Mouse (Mus musculus): ENCODE results near the gene Apmap. TPM values are rescaled to one million over a fixed set of nuclear protein-coding genes. Genes with fewer than 3 reads are reported as not detected.

Gene Apmap
- 10 to 100 TPM; 19.3 to 21.8 TPM for total RNA-seq (2021)
- long read RNA-seq, experiment 1, transcript Apmap-201 (9 exons, 2,235 nt) = major isoform, 23 of 26 reads
- long read RNA-seq, experiment 1, partial matches to known transcripts = 1 of 26 reads
- long read RNA-seq, experiment 1, other reads (novel, unspliced or antisense) = 2 of 26 reads
- long read RNA-seq, experiment 2, transcript Apmap-201 (9 exons, 2,235 nt) = major isoform, 28 of 29 reads
- long read RNA-seq, experiment 2, partial matches to known transcripts = 1 of 29 reads
- long read RNA-seq, experiment 2, other reads (novel, unspliced or antisense) = 0 of 29 reads

DNA sequence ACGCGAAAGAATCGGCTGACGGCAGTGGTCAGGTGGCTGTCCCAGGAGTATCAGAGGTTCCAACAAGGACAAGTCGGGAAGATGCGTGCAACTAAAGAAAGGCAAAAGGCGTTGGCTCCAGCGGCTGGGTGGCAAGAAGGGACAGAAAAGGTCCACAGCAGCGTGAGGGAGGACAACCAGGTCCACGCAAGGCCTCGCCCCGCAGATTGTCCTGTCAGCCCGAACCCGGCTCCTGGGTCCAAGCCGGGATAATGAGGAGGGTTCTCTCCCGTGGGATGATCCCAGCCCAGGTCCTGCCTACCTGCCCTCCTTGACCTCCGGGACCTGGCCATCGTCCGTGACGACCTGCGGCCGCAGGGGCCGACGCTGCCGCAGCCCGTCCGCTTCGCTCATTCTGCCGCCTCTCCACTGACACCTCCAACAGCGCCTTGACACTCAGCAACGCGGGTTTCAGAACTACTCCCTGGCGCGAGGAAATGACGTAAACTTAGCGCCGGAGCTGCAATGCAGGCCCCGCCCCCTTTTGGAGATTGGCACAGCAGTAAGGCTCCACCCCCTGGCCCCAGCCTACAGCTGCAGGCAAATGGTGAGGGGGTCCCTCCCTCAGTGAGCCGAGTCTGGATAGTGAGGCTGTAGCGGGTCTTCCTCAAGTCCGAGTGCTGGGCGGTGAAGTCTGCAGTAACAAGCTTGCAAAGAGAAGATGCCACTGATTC is at the start of gene Apmap:
TSS of gene Apmap (minus strand) at position 481 of the 713 bp plus-strand sequence.
- intact Hi-C loops (cut with DNase I; ENCODE audit: low total_unique reads) = loop anchor here (2.0 kb wide), 1 partner anchor 141 kb away; the partner anchor contains the start of gene Entpd6
- DNase-seq = peak; percentile 98

DNA sequence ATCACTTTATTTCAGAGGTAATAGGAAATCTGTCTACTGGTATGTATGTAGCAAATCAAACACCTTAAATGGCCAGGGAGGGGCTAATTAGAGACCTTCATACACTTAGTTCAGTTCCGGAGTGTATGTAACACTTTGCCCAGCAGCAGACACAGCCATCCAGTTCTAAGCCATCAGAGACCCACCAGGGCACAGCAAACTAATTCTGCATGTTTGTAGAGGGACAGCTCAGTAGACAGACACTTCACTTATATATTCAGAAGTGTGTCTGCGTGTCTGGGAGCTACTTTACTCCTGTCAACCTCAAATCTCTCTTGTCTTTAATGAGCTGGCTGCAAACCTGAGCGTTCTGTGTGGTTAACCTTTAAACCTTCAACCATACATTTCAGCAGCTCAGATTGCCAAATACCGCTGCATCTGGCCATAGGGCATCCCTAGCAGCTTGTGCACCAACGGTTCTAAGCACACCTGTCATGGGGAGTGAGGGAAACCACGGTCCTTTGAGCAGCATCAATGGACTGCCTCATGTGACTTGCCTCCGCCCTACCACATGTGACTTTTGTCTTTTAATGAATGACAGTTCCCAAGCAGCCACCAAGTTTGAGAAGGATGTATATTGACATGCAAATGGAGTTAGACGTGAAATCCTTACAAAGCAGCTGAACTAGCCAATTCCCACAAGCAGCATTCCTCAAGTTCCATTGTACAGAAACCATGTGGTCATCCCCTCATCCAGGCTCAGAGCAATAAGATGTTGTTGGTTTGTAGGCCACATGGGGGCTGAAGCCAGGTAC is 48.8 kb upstream of the Apmap start:
- no peak for DNase-seq
- intact Hi-C loops (cut with DNase I; ENCODE audit: low total_unique reads) = no loop called here

DNA sequence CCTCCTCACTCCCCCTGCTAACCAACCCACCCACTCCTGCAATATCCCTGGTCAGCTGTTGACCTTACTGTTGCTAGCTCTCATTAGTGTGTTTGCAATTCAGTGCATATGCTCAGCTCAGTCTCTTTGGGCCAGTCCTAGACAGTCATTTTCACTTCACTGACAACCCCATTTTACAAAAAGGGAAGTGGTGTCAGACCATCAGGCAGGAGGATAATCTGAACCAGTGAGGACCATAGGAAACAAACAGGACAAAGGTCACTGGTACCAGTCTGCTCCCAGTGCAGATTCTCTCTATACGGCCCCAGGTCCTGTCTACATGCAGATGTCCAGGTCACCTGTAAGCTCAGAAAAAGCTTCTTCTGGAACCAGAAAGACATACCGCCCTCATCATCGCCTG is 47.7 kb upstream of the Apmap start:
- intact Hi-C loops (cut with DNase I; ENCODE audit: low total_unique reads) = no loop called here
- DNase-seq = no peak

DNA sequence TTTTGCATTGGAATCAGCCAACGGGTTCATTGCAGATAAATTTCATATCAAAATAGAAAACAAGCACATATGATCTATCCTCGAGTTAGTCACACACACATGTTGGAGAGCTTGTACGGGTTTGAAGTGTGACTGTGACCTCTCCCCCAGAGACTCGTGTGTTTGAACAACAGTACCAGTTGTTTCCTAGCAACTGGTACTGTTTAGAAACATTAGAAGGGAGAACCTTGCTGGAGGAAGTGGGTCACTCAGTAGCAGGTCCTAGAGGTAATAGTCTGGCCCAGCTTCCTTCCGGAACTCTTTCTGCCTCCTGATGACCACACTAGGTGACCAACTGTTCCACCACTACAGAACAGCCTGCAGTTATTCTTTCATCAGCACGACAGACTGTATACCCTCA is 46.9 kb upstream of the Apmap start:
- intact Hi-C loops (cut with DNase I; ENCODE audit: low total_unique reads) = no loop called here
- DNase-seq = no peak

DNA sequence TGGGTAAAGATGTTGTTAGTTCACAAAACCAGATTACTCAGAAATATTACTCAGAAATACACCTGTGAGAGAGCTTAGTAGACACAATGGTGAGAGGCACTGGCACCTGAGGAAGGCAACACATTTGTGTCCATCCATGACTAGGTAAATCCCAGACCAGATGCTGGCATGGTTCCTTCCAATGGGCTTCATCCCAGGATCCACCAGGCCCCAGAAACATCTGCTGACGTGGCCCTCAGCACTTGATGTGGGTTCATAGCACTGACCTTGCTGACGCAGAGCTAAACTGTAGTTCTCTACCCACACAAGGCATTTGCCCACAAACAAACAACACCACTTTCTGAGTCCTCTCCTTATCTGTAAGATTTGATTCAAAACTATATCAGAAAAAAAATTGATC is 46.4 kb upstream of the Apmap start:
- no peak for DNase-seq

GRCm38 (mm10) chr2:150651366-150651765 is 43.0 kb upstream of the Apmap start:
- intact Hi-C loops (cut with DNase I; ENCODE audit: low total_unique reads) = no loop called here
- no peak for DNase-seq

More for the DNA sequence above, 46.4 kb upstream of the Apmap start:
- intact Hi-C loops (cut with DNase I; ENCODE audit: low total_unique reads) = no loop called here

- intact Hi-C loops (cut with DNase I; ENCODE audit: low total_unique reads) = no loop called here
- DNase-seq = no peak
Observed at GRCm38 (mm10) chr2:150650511-150651074, 42.2 kb upstream of the Apmap start.

- DNase-seq = peak; percentile 42
- intact Hi-C loops (cut with DNase I; ENCODE audit: low total_unique reads) = no loop called here
Observed at GRCm38 (mm10) chr2:150648300-150648895, 40.0 kb upstream of the Apmap start.

- no peak for DNase-seq
Observed at GRCm38 (mm10) chr2:150647681-150648299, 39.4 kb upstream of the Apmap start.

DNA sequence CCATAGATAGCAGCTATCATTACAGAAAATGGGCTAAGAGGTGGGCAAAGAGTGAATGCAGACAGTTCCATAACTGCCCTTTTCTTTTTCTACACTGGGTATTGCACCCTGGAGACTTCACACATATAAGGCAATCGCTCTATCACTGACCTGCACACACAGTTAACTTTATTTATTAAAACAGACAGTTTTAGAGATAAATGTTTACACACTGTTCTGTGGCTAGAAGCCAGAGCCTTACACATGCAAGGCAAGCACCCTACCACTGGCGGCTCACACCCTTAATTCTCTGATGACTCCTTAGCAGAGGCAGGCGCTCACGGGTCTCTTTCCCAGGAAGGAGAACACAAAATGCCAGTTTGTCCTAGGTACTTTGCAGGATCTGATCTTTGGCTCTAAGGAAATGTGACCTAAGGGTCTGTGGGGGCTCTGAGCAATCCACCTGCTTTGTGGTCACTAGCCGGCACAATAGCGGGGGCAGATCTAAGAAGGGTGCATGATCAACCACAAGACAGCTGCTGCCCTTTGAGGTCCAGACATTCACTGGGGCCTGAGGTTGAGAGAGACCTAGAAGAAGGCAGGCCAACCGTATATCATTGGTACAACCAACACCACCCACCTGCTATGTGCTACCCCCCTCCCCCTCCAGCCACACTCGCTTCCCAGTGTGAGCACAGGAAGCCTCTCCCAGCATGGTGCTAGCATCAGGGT is 38.2 kb upstream of the Apmap start:
- DNase-seq = no peak
- intact Hi-C loops (cut with DNase I; ENCODE audit: low total_unique reads) = no loop called here

More at GRCm38 (mm10) chr2:150647681-150648299, 39.4 kb upstream of the Apmap start:
- intact Hi-C loops (cut with DNase I; ENCODE audit: low total_unique reads) = no loop called here

- intact Hi-C loops (cut with DNase I; ENCODE audit: low total_unique reads) = no loop called here
Observed at GRCm38 (mm10) chr2:150645225-150645624, 36.9 kb upstream of the Apmap start.

GRCm38 (mm10) chr2:150643726-150644415 is 35.5 kb upstream of the Apmap start:
- no peak for DNase-seq

More at GRCm38 (mm10) chr2:150645225-150645624, 36.9 kb upstream of the Apmap start:
- DNase-seq = no peak

DNA sequence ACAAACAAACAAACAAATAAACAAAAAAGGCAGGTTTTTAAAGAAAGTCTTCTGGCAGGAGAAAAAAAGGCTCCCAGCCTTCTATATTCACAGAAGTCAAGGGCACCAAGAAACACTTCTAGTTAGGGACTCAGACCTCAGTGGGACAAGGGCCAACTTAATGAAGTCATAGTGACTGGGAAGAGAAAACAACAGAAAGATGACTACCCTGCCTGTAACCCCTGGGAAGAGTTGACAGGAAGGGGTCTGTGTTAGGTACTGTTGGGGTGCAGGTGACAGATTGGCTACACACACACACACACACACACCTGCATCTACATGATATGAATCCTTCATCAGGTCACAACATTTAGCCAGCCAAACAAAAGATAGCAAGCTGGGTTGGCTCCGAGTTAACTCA is 34.8 kb upstream of the Apmap start:
- intact Hi-C loops (cut with DNase I; ENCODE audit: low total_unique reads) = no loop called here
- no peak for DNase-seq

More at GRCm38 (mm10) chr2:150643726-150644415, 35.5 kb upstream of the Apmap start:
- intact Hi-C loops (cut with DNase I; ENCODE audit: low total_unique reads) = no loop called here

DNA sequence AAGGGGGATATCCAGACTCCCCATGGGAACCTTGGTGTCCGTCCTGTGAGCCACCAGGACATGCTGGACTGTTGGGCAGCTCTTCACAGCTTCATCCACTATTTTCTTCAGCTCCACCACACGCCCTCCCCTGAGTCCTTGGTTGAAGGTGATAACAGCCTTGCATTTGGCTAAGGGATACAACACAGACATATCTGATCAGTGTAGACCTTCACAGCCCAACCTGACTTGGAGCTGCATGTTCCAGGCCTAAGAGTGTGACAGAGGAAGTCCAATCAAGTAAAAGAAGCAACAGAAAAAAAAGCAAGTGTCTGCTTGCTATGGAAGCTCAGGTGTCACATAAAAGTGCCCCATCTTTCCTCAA is 30.0 kb upstream of the Apmap start:
- intact Hi-C loops (cut with DNase I; ENCODE audit: low total_unique reads) = no loop called here
- DNase-seq = no peak

- no peak for DNase-seq
- intact Hi-C loops (cut with DNase I; ENCODE audit: low total_unique reads) = no loop called here
Observed at GRCm38 (mm10) chr2:150637702-150638369, 29.5 kb upstream of the Apmap start.

GRCm38 (mm10) chr2:150635877-150636446 is 27.6 kb upstream of the Apmap start:
- intact Hi-C loops (cut with DNase I; ENCODE audit: low total_unique reads) = no loop called here
- DNase-seq = no peak

- intact Hi-C loops (cut with DNase I; ENCODE audit: low total_unique reads) = no loop called here
- DNase-seq = no peak
Observed at GRCm38 (mm10) chr2:150629255-150629654, 20.9 kb upstream of the Apmap start.
